Mouse (Mus musculus) midbrain, embryonic 15.5 days (tissue): ENCODE results near the gene Ngp. TPM values are rescaled to one million over a fixed set of nuclear protein-coding genes. Genes with fewer than 3 reads are reported as not detected.
A peak's percentile ranks its signal among the peaks of the same experiment; 100 is the strongest.

Experiments
- ATAC-seq: fragments of 200-750 bp; cut with Nextera tagmentation; replicated peaks from 2 replicates; pipeline ENCODE4 v1.8.0; 2017; ENCODE audit warnings: moderate TSS enrichment
- H3K27ac ChIP-seq: fragments of 300-500 bp; sonication (generic); 2 replicates; pipeline ENCODE4 v1.5.1; 2015; ENCODE audit warnings: mild to moderate bottlenecking, inconsistent platforms
- H3K27me3 ChIP-seq: fragments of 300-500 bp; sonication (generic); replicated peaks from 2 replicates; pipeline ENCODE4 v1.6.1; 2015; ENCODE audit warnings: inconsistent platforms
- H3K36me3 ChIP-seq: fragments of 300-500 bp; sonication (generic); replicated peaks from 2 replicates; pipeline ENCODE4 v1.6.1; 2015; ENCODE audit warnings: inconsistent platforms
- H3K4me1 ChIP-seq: fragments of 300-500 bp; sonication (generic); 2 replicates; pipeline ENCODE4 v1.6.1; 2015; ENCODE audit warnings: inconsistent platforms
- H3K4me2 ChIP-seq: fragments of 300-500 bp; sonication (generic); 2 replicates; pipeline ENCODE4 v1.6.1; 2015; ENCODE audit warnings: inconsistent platforms, mild to moderate bottlenecking, moderate library complexity
- H3K4me3 ChIP-seq: fragments of 300-500 bp; sonication (generic); 2 replicates; pipeline ENCODE4 v1.5.1; 2015; ENCODE audit warnings: mild to moderate bottlenecking, inconsistent platforms
- H3K9ac ChIP-seq: fragments of 300-500 bp; sonication (generic); 2 replicates; pipeline ENCODE4 v1.6.1; 2015; ENCODE audit warnings: mild to moderate bottlenecking, inconsistent platforms
- H3K9me3 ChIP-seq: fragments of 300-500 bp; sonication (generic); 2 replicates; pipeline ENCODE4 v1.6.1; 2016; ENCODE audit warnings: inconsistent platforms
- WGBS: fragments of 180-500 bp; shearing (Covaris S2); methylation state at CpG from one replicate; pipeline ENCODE4 v1.1.7; 2015; ENCODE audit warnings: mixed read lengths; 5-methylcytosine and 5-hydroxymethylcytosine counted together
- polyA plus RNA-seq: library from polyadenylated mRNA; unstranded; fragments of >200 nt; fragmentation: Nextera tagmentation; extraction: Ambion mirVana; gene quantifications from 2 replicates; pipeline ENCODE4 v1.2.1, GENCODE M21; 2015

Gene Ngp
- polyA plus RNA-seq, 1 experiment from 2014 or later = 1.1 TPM

DNA sequence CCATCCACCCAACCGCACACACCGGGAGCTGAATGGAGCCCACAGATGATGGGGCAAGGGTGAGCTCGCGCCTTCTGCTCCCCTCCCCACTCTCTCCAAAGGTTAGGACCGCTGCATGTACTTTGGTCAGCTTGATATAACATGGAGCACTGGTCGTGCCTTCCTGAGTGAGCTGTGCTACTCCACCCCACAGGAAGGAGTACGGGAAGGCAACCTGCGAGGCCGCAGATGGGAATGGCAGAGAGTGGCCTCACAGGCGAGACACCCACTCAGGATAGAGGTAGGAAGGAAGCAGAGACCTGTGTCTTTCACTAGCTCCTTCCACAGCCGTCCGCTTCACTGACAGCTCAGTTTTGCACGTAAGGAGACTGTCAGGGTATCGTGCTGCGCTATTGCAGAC lies 28.8 kb downstream of the Ngp start:
- Histone ChIP-seq H3K4me1 (peaks cover 5% of the 10 kb centered on the region), H3K27me3 (no peaks in the 10 kb centered on the region), H3K9ac (no peak overlapping the region), H3K4me3 (no peak overlapping the region), H3K36me3 (peaks cover 7% of the 10 kb centered on the region; the same call in 1 of the 2 replicates), H3K27ac (no peak overlapping the region), H3K9me3 (no peaks in the 10 kb centered on the region), H3K4me2 (no peak overlapping the region)
- 0 out of 2 replicates have a peak, but pooled peaks have one; percentile 14 for ATAC-seq
- 86% methylated on average over 15 of the region's 15 CpGs for WGBS

DNA sequence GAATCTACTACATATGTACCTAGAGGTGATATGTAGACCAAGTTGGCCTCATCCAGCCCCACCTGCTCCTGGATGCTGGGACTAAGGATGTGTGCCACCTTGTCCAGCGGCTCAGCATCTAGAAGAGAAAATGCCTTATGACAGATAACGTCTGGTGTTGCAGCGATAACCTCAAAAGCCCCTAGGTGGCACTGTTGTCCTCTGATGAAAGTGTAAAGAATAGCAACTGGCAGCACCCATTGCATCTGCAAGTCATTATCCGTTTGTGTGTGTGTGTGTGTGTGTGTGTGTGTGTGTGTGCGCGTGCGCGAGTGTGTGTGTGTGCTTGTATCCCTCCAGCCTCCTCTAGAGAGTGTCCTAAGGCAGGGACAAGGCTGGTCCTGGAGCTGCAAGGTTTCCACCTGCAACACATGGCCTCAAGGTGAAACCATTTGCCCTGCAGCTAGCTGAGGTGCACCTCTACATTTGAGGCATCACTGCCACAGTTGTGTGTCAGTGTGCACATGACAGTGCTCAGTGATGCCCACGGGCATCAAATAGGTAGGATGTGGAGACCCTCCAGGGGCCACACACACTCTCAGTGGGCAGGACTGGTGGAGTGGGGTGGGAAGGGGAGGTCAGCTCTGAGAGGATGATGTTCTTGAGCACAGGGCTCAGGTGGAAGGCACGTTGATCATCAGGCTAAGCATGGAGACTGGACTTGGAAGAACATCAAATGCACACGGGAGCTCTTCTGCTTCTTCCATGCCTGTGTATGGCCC lies 29.5 kb downstream of the Ngp start:
- 0 out of 2 replicates have a peak overlapping the region, but pooled peaks have one; percentile 24 for H3K27ac ChIP-seq
- 31% methylated on average over 11 of the region's 11 CpGs for WGBS
- H3K9ac ChIP-seq = no peak overlapping the region

DNA sequence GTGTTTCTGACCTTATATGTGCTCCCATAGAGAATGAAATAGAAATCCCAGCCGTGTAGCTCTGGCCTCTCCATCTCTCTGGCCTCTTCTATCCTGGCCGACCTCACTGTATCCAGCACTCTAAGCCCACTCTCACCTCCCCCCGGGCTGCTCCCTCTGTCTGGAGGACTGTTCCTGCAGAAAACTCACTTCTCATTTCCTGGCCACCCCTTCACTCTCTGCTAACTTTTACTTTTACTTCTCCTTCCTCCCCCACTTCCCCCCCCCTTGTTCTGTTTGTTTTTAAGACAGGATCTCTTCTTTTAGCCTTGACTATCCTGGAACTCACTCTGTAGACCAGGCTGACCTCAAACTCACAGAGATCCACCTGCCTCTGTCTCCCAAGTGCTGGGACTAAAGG lies 33.0 kb downstream of the Ngp start:
- 85% methylated on average over 3 of the region's 3 CpGs for WGBS
- no peaks in the 10 kb centered on the region for H3K27me3 ChIP-seq
- H3K4me1 ChIP-seq = peaks cover 5% of the 10 kb centered on the region

More for the DNA sequence above, 29.5 kb downstream of the Ngp start:
- Histone ChIP-seq H3K36me3 (peaks cover 7% of the 10 kb centered on the region; the same call in 1 of the 2 replicates), H3K27me3 (no peaks in the 10 kb centered on the region), H3K4me3 (no peak overlapping the region), H3K4me2 (no peak overlapping the region), H3K4me1 (peaks cover 5% of the 10 kb centered on the region), H3K9me3 (no peaks in the 10 kb centered on the region)
- ATAC-seq = peak; percentile 82

DNA sequence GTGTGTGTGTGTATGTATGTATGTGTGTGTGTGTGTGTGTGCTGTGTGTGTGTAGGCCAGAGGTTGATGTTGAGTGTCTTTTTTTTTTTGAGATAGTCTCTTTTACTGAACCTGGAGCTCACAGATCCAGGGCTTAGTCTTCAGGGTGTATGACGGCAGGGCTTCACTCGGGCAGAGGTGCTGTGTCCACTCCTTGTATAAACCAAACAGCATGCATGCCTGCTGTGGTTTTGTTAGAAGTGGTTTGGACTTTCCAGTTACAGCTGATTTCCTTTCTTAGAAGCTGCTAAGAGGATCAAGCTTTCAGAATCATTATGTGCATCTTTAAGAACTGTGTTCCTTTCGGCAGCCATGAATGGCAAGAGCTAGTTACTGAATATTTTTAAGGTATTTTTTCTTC lies 38.4 kb downstream of the Ngp start:
- Histone ChIP-seq H3K36me3 (0 out of 2 replicates have a peak, but pooled peaks cover 2% of the 10 kb centered on the region), H3K27me3 (no peaks in the 10 kb centered on the region), H3K27ac (no peak overlapping the region), H3K4me2 (no peak overlapping the region), H3K4me1 (no peaks in the 10 kb centered on the region), H3K9me3 (no peaks in the 10 kb centered on the region), H3K4me3 (no peak overlapping the region), H3K9ac (no peak overlapping the region)
- WGBS = 69% methylated on average over 3 of the region's 3 CpGs
- no peak for ATAC-seq

More for the DNA sequence above, 33.0 kb downstream of the Ngp start:
- no peak for ATAC-seq
- H3K27ac ChIP-seq = no peak overlapping the region
- no peaks in the 10 kb centered on the region for H3K9me3 ChIP-seq
- H3K36me3 ChIP-seq = peaks cover 6% of the 10 kb centered on the region; the same call in 1 of the 2 replicates
- H3K4me3 ChIP-seq = no peak overlapping the region
- no peak overlapping the region for H3K9ac ChIP-seq
- no peak overlapping the region for H3K4me2 ChIP-seq

DNA sequence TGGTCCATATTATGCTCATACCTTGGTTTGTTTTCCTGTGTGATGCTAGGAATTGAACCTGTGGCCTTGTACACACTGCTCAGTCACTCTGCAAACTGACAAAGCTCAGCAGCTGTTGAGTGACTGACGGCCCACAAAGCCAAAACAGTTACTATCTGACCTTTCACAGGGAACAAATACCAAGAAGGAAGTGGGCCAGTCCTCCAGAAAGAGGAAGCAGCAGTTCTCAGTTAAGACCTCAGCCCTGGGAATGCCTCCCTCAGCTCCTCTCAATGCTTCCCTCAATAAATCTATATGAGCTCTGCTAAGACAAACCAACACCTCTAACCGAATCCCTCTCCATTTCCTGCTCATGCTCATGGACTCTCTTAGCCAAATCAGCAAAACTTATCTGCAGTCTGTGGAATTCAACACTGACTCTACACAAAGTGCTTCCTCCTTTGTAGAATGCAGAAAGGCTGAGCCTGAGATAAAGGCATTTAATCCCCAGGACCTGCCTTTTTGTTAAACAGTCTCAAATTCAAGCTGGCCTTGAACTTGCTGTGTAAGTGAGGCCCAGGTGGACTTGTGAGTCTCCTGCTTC lies 39.7 kb downstream of the Ngp start:
- 0 out of 2 replicates have a peak, but pooled peaks cover 2% of the 10 kb centered on the region for H3K36me3 ChIP-seq
- no peak overlapping the region for H3K27ac ChIP-seq
- H3K4me3 ChIP-seq = no peak overlapping the region
- H3K9me3 ChIP-seq = no peaks in the 10 kb centered on the region
- no peak overlapping the region for H3K4me2 ChIP-seq
- no peaks in the 10 kb centered on the region for H3K27me3 ChIP-seq
- no peak for ATAC-seq
- no peak overlapping the region for H3K9ac ChIP-seq
- no peaks in the 10 kb centered on the region for H3K4me1 ChIP-seq
- 79% methylated on average over 2 of the region's 2 CpGs for WGBS

DNA sequence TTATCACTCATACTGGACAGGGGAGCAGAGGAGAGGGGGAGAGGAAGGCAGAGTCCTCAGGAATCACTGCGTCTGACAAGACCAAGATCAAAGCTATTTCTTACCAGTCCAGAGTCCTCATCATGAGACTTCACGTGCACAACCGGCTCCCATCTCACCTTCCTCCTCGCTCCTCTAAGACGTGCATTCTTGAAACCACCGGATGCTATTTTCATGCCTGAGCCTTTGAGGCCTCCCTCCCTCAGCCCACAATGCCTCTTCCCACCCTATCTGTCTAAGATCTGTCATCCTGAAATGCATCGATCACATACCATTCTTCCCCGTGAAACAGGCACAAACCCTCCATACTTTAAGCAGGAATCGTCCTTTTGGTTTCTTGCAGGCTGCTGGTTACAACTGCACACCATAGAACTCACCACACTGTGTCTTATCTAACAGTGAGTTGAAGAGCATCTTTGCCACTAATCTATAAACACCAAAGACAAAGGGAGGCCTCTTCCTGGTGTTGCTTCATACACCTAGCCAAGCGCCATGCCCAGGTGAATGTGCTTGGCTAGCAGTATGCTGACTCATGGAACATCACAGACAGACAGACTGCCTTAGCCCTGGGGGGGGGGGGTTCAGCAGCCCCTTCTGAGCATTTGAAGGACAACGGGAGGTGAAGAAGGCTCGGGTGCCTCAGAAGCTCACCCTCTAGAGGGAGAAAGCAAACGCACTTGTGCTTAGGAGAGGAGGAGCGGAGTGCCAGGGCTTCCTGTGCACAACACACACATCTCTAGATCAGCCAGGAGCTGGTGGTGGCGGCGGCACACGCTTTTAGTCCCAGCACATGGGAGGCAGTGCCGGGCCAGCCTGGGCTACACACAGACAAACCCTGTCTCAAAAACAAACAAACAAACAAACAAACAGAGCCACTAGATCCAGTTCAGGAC lies 41.6 kb downstream of the Ngp start:
- Histone ChIP-seq H3K36me3 (no peaks in the 10 kb centered on the region), H3K4me3 (no peak overlapping the region), H3K27ac (no peak overlapping the region), H3K4me1 (no peaks in the 10 kb centered on the region), H3K27me3 (no peaks in the 10 kb centered on the region), H3K4me2 (no peak overlapping the region), H3K9ac (no peak overlapping the region), H3K9me3 (no peaks in the 10 kb centered on the region)
- ATAC-seq = no peak
- WGBS = 89% methylated on average over 18 of the region's 18 CpGs

DNA sequence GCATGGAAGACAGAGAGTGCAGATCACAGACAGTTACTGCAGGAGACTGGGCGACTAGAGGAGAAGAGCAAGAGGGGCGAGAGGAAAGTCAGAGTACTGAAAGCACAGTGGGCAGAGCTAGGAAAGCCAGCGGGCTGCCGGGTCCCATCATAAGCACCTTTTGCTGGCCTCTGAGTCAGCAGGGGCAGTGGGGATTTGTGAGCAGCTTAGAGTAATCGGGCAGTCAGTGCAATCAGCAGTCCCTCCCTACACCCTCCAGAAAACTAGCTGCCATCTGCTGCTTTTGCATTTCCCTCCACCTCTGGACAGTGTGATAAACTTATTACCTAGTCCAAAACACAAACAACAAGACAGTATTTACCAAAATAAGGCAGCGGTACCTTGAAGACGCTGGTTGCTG lies 42.8 kb downstream of the Ngp start:
- no peak for ATAC-seq
- Histone ChIP-seq H3K4me1 (no peaks in the 10 kb centered on the region), H3K4me3 (no peak overlapping the region), H3K27ac (no peak overlapping the region), H3K4me2 (no peak overlapping the region), H3K27me3 (no peaks in the 10 kb centered on the region), H3K36me3 (no peaks in the 10 kb centered on the region), H3K9me3 (no peaks in the 10 kb centered on the region), H3K9ac (no peak overlapping the region)
- WGBS = 71% methylated on average over 7 of the region's 7 CpGs

DNA sequence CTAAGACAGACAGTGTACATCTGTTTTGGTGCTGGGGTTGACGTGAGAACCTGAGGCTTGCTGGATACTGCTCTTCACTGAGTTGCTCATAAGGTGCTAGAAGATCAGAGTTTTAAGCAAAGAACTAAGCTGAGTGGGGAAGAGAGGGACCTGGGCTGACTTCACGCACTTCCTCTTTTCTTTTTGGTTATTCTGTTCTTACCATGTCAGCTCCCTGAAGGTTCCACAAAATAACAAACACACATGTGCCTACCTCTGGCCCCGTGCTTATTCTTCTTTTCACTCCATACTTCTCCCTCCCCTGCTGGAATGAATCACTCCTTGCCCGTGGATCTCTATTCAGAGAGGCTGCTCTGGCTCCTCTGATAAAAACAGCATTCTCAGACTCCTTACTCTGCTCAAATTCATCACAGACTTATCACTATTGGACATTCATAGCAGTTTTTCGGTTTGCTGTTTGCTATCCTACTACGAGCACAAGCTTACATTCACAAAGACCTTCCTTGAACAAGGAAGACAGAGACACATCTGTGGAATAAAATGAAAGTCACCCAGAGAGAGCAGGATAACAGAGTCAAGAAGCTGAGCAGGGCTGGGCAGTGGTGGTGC lies 44.5 kb downstream of the Ngp start:
- H3K9me3 ChIP-seq = no peaks in the 10 kb centered on the region
- H3K9ac ChIP-seq = no peak overlapping the region
- 95% methylated on average over 6 of the region's 6 CpGs for WGBS
- no peak overlapping the region for H3K4me3 ChIP-seq
- H3K36me3 ChIP-seq = no peaks in the 10 kb centered on the region
- no peak overlapping the region for H3K4me2 ChIP-seq
- no peak overlapping the region for H3K27ac ChIP-seq
- no peaks in the 10 kb centered on the region for H3K27me3 ChIP-seq
- no peaks in the 10 kb centered on the region for H3K4me1 ChIP-seq
- ATAC-seq = no peak

DNA sequence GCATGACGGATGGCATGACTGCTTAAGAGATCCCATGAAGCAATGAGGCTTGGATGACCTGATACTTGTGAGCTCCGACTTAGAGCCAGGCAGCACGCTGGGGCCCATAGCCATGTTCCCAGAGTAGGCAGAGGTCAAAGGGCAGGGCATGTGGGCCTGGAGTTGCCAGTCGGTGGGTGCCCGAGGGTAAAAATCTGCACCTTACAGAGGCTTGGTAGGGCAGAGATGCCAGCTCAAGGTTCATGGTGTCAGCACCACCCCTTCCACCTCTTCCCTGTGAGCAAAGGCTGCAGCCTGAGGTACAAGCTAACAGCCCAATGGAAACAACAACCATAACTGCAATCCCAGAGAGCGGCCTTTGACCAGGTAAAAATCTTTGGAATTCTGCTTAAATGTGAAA lies 45.8 kb downstream of the Ngp start:
- Histone ChIP-seq H3K27me3 (no peaks in the 10 kb centered on the region), H3K4me1 (no peaks in the 10 kb centered on the region), H3K36me3 (no peaks in the 10 kb centered on the region), H3K9me3 (no peaks in the 10 kb centered on the region), H3K9ac (no peak overlapping the region), H3K27ac (no peak overlapping the region), H3K4me3 (no peak overlapping the region), H3K4me2 (no peak overlapping the region)
- 98% methylated on average over 6 of the region's 6 CpGs for WGBS
- ATAC-seq = no peak

DNA sequence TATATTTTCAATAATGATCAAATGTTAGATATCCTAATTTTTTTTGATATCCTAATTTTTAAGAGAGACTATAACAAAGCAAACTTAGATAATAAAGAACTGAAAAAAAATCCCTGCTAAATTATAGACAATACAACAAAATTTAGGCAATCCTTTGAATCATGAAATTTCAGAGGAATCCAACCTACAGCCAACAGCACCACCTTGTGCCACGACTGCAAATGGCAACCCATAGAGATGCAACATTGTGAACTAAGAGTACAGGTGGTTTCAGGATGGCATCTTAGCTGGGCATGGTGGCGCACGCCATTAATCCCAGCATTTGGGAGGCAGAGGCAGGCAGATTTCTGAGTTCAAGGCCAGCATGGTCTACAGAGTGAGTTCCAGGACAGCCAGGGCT lies 46.6 kb downstream of the Ngp start:
- H3K4me1 ChIP-seq = no peaks in the 10 kb centered on the region
- no peaks in the 10 kb centered on the region for H3K36me3 ChIP-seq
- no peak for ATAC-seq
- H3K4me2 ChIP-seq = no peak overlapping the region
- H3K4me3 ChIP-seq = no peak overlapping the region
- WGBS = 89% methylated on average over 3 of the region's 3 CpGs
- no peak overlapping the region for H3K27ac ChIP-seq
- no peaks in the 10 kb centered on the region for H3K9me3 ChIP-seq
- no peak overlapping the region for H3K9ac ChIP-seq
- no peaks in the 10 kb centered on the region for H3K27me3 ChIP-seq
